Mouse (Mus musculus) lung, postnatal 25 days (tissue): ENCODE data around the gene Agap3.

Experiments
- DNase-seq: peaks from one replicate; pipeline ENCODE4 v3.0.0; 2022; ENCODE audit warnings: low spot score

The Agap3 gene

GRCm38 (mm10) chr5:24474723-24475261, 22.8 kb downstream of the Agap3 start:
- DNase-seq: no peak

DNA sequence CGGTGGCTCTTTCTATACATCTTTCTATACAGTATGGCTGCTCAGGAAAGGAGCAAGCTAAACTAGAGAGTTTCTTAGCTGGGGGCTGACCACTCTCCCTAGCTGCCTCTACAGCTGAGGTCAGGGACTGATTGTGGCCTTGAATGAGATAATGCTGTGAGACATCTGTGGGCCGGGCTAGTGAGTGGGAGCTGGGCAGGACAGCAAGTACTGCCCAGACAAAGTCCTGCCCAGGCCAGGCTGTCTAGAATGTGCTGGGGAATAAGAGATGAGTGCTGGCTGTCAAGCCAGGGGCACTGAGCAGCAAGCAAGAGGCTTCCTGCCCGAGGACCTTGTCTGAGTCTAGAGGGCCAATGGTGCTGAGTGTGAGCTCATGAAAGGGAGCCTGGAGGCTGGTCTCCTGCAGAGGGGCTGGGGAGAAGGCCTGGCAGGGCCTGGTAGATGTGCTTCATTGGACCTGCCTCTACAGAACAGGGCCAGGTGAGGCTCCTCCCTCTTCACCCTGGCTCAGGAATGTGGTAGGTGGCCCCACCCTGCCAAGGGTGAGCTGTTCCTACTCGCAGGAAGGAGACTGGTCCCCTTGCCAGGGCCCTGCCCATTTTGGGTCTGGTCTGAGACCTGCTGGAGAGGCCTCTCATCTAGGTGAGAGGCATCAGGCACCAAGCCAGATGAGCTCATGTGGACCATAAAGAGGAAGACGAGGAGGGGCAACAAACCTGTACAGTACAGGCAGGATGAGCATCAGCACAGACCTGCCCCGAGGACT, 23.7 kb downstream of the Agap3 start:
- DNase-seq: peak; percentile 94

- no peak for DNase-seq
These were observed 25.9 kb downstream of the Agap3 start for GRCm38 (mm10) chr5:24477909-24478308.

DNA sequence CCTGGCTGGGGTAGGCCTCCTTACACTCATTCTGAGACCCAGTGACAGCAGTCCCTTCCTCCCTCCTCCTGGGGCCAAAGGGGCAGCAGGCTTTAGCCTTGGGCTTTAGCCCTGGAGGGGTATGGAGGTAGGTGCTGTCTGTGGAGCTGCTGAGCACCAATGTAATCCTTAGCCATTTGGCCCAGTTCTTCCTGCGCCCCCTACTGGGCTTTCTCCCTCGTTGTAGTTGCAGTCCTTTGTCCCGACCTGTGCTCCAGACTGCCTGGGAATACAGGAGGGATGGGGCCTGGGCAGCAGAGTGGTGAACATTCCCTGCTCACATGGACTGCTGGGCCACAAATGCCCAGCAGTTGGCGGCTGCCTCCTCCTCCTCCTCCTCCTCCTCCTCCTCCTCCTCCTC, 29.7 kb downstream of the Agap3 start:
- DNase-seq: peak; percentile 55

GRCm38 (mm10) chr5:24482247-24483079, 30.5 kb downstream of the Agap3 start:
- DNase-seq: no peak

- DNase-seq: peak; percentile 64
These were observed 31.3 kb downstream of the Agap3 start for GRCm38 (mm10) chr5:24483326-24483725.

DNA sequence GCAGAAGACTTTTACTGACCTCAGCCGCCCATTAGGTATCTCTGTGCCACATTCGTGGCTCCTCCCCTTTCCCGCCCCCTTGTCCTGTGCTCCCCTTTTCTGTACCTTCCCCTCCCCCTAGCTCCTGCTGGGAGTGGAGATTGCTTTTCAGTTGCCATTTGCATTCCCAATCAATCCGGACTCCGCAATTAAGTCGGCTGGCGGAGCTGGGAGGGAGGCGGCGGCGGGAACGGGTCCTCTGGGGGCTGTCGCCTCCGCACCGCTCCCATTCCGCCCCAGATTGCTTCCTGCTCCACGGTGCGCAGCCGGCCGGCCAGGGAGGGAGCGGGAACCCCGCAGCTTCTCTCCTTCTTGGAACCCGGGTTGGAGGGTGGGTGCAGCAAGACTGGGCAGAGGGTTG, 33.0 kb downstream of the Agap3 start:
- DNase-seq: no peak

DNA sequence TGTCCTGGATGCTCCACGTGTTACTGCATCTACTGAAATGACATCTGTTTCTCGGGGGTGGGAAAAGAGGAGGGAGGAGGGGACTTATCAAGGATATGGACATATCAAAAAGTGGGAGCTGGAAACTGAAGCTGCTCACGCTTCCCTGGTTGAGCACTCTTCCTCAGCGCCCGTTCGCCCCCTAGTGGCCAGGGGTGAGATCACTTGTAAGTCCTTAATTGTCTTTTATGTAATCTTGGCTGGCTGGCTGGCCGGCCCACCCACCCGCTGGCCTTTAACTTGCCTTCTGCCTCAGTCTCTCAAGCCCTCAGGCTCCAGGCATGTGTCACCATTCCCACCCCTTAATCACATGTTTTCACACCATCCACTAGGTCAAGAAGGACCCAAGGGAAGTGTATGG, 34.1 kb downstream of the Agap3 start:
- peak; percentile 88 for DNase-seq

GRCm38 (mm10) chr5:24486738-24487137, 34.8 kb downstream of the Agap3 start:
- no peak for DNase-seq

- no peak for DNase-seq
These were observed 38.5 kb downstream of the Agap3 start for GRCm38 (mm10) chr5:24490413-24490920.

- DNase-seq: peak; percentile 51
These were observed 40.7 kb downstream of the Agap3 start for GRCm38 (mm10) chr5:24492546-24493285.

- DNase-seq: no peak
These were observed 43.0 kb downstream of the Agap3 start for GRCm38 (mm10) chr5:24495019-24495418.

- no peak for DNase-seq
These were observed 44.8 kb downstream of the Agap3 start for GRCm38 (mm10) chr5:24496756-24497155.

DNA sequence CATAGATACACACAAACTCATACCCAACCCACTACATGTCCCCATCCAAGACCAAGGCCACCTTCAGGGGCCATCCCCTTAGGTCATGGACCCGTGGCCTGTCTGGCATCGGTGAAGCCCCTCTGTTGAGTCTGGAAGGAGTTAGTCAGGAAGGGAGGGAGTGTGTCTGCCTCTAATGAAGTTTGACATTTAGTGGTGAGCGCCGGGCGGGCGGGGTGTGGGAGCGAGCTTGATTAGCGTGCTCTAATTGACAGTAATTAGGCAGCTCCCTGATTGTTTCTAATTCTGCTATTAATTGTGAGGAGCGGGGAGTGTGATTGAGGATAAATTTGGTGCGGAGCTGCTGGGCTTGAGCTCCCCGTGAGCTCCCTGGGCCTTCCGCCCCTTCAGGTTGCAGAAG, 45.5 kb downstream of the Agap3 start:
- DNase-seq: no peak

DNA sequence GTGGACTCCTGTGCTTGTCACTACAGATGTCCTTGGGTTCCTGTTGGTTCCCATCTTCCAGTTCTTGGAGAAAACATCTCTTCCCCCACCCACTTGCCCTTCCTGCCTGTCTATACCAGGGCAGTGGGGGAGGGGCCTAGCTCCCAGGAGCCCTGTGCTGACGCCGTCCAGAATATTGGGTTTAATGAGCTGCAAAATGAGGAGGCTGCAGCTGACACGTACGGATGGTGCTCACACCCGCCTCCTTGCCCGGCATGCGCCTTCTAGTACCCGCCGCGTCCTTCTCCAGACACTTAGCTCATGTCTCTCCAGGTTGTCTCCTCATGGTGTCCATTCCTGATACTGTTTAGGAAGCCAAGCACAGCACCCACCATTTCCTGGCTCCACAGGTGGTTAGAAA, 47.1 kb downstream of the Agap3 start:
- DNase-seq: no peak

DNA sequence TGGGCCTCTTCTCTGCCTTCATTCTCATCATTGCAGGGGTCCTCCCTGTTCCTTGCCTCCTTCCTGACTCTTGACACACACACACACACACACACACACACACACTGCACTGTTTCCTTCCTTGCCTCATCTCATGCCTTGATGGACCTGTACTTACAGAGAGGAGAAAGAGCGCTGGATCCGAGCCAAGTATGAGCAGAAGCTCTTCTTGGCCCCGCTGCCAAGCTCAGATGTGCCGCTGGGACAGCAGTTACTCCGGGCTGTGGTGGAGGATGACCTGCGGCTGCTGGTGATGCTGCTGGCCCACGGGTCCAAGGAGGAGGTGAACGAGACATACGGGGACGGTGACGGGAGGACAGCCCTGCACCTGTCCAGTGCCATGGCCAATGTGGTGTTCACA, 48.9 kb downstream of the Agap3 start:
- no peak for DNase-seq

- no peak for DNase-seq
These were observed 50.8 kb downstream of the Agap3 start for GRCm38 (mm10) chr5:24502786-24503185.

GRCm38 (mm10) chr5:24505513-24505912, 53.5 kb downstream of the Agap3 start:
- no peak for DNase-seq

- DNase-seq: no peak
These were observed 56.4 kb downstream of the Agap3 start for GRCm38 (mm10) chr5:24508406-24508805.

DNA sequence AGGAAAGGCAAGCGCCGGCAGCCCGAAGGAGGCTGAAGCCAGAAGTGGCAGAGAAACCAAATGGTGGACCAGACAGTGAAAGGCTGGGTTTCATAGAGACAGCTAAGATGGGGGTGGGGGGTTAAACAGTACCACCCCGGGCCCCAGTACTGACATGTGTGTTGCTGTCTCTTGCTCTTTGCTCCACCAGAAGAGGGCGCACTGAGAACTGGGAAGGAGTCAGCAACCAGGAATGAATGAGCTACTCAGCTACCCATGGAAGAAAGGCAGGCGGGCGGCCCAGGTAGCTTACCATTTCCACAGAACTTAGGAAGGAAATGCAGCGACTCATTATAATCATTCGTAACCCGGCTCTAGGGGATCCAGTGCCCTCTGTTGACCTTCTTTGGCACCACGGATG, 58.7 kb downstream of the Agap3 start:
- DNase-seq: peak; percentile 33

DNA sequence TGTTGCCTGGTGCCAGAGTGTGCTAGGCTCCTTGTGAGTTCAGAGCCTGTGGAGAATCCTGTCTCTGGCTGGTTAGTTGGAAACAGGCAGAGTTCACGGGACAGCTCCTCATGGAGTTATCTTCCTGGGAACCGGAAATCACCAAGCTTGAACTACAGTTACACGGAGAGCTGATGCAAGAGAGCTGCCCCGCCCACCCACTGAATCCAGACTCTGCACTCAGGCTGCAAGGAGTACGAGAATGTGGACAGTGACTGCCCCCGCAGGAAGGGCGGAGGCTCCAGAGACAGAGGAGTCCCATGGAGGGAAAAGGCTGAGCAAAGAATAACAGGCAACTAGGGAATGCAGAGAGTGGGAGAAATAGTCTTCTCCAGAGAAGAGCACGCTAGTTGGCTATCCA, 60.3 kb downstream of the Agap3 start:
- no peak for DNase-seq

DNA sequence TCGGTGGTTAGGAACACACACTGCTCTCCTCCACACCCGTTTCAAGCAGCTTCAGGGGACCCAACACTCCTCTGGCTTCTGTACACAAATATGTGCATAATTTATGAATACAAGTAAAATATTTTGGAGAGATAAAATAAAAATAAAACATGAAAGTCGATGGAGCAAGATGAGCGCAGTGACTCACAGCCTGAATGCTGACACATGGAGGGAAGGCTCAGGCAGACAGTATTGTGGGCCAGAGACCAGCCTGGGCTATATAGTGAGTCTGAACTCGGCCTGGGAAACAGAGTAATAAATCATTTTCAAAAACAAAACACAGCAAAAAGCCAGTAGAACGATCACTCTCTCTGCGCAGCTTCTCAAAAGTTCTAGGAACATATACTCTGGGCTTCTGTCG, 69.4 kb downstream of the Agap3 start:
- DNase-seq: no peak
